Mouse (Mus musculus) CD4-positive naive resting alpha-beta T cell, adult 57 days (primary cell): Measurements from ENCODE around the gene Ube2j2. TPM values are rescaled to one million over a fixed set of nuclear protein-coding genes. Genes with fewer than 3 reads are reported as not detected.

Experiments used
- total RNA-seq: library from RNA; stranded (reverse); gene quantifications from one replicate; pipeline ENCODE4 v1.2.4, GENCODE M21; 2023

Ube2j2 gene
- 130 TPM for total RNA-seq

DNA sequence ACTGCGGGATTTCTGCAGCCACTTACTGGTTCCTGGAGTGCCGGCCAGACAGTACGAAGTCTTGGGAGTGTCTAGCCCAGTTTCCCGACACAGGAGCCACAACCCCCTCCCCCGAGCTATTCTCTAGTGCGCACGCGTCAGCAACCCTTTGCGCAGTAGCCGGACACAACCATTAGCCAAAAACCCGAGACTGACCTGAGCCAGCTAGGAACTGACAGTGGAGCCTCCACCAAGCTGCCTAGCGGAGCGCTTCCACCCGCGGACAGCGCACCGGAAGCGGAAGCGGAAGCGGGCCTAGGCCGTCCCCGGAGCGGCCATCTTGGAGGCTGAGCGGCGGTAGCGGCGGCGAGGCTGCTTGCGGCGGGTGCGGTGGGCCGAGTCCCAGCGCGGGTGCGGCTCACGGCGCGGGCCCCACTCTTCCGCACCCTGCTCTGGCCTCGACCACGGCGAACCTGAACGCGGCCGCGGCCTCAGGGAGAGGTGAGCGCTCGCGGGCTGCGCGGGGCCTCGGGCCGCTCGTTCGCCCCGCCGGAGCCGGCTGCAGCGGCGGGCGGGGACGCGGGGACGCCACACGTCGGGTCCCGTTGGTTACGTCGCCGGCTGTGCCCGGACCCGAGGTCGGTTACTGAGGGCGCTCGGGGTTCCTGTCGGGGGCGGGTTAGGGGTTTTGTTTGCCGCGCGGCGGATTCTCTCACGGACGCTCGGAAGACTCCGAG is at the start of gene Ube2j2:
Gene Ube2j2, plus strand, starts transcription at position 298 of the 716 bp plus-strand sequence.

DNA sequence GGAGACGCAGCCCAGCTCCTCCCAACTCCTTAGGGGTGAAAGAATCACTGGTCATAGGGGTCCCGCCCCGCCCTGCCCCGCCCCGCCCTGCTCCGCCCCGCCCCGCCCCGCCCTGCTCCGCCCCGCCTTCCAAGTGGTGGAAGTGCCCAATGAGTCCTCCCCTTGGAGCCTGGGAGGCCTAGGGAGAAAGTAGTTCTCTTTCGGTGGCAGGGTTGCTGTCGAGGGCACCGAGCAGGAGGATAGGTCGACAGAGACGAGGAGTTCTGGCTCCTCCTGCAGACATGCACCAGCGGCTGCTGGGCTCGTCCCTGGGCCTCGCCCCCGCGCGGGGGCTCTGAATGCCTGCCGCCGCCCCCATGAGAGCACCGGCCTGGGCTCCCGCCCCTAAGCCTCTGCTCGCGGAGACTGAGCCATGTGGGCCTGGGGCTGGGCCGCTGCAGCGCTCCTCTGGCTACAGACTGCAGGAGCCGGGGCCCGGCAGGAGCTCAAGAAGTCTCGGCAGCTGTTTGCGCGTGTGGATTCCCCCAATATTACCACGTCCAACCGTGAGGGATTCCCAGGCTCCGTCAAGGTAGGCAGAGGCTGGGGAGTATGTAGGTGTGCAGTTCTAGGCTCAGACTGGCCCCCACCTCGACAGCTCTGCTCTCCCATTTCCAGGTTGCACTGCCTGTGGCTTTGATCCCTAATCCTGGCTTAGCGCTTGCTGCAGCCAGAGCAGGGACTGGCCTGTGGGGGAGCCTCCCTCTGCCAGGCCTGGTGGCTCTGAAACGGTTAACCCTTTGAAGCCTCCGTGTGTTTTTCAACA is 18.7 kb downstream of the Ube2j2 start, which contains the start of gene C1qtnf12:
Gene C1qtnf12, plus strand, starts transcription at position 152 of the 805 bp plus-strand sequence.

DNA sequence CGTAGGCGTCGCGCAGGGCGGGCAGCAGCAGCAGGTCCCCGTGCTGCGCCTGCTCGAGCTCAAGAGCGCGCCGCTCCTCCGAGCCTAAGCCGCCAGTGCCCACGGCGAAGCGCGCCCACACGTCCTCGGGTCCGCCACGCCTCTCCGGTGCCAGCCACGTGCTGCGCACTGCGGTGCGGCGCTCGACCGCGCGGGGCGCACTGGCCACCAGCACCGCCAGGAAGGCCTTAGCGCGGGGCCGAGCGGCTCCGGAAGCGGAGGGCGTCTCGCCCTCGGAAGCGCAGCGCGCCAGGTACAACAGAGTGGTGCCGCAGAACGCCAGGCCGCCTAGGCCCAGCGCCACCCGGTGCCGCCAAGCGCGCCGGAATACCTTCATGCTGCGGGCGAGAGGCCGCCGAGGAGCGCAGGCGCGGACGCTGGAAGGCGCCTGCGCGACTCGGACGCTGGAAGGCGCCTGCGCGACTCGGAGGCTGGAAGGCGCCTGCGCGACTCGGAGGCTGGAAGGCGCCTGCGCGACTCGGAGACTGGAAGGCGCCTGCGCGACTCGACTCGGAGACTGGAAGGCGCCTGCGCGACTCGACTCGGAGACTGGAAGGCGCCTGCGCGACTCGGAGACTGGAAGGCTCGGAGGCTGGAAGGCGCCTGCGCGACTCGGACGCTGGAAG is 48.7 kb downstream of the Ube2j2 start, which contains the start of the genes B3galt6 and Sdf4:
Gene B3galt6, minus strand, starts transcription at position 409 of the 665 bp plus-strand sequence.
Gene Sdf4, plus strand, starts transcription at position 632 of the 665 bp plus-strand sequence.

Other genes starting within 250 kb of the Ube2j2 start
- gene Fndc10, start 249.5 kb upstream of the Ube2j2 start, total RNA-seq, result 10.1 TPM
- 79.3 TPM for gene Ssu72, start 239.0 kb upstream of the Ube2j2 start, total RNA-seq
- gene Tmem240, start 209.0 kb upstream of the Ube2j2 start, total RNA-seq, result 1.0 TPM
- 54.1 TPM for gene Atad3a, start 182.7 kb upstream of the Ube2j2 start, total RNA-seq
- not detected for gene Vwa1, start 169.1 kb upstream of the Ube2j2 start, total RNA-seq
- gene Tmem88b, start 158.0 kb upstream of the Ube2j2 start, total RNA-seq, result not detected
- not detected for gene Ankrd65, start 153.4 kb upstream of the Ube2j2 start, total RNA-seq
- 39.3 TPM for gene Mrpl20, start 141.0 kb upstream of the Ube2j2 start, total RNA-seq
- gene Ccnl2, start 131.3 kb upstream of the Ube2j2 start, total RNA-seq, result 235 TPM
- 99.7 TPM for gene Aurkaip1, start 112.6 kb upstream of the Ube2j2 start, total RNA-seq
- 8.3 TPM for gene Mxra8, start 104.2 kb upstream of the Ube2j2 start, total RNA-seq
- gene Dvl1, start 96.4 kb upstream of the Ube2j2 start, total RNA-seq, result 78.7 TPM
- gene Tas1r3, start 80.5 kb upstream of the Ube2j2 start, total RNA-seq, result 1.6 TPM
- gene Cptp, start 74.4 kb upstream of the Ube2j2 start, total RNA-seq, result 11.3 TPM
- 68.1 TPM for gene Ints11, start 74.3 kb upstream of the Ube2j2 start, total RNA-seq
- gene Pusl1, start 52.0 kb upstream of the Ube2j2 start, total RNA-seq, result 35.7 TPM
- 61.9 TPM for gene Acap3, start 52.0 kb upstream of the Ube2j2 start, total RNA-seq
- 7.0 TPM for gene C1qtnf12, start 18.5 kb downstream of the Ube2j2 start, total RNA-seq
- gene B3galt6, start 48.8 kb downstream of the Ube2j2 start, total RNA-seq, result 4.0 TPM
- 200 TPM for gene Sdf4, start 49.0 kb downstream of the Ube2j2 start, total RNA-seq
- gene Tnfrsf4, start 70.0 kb downstream of the Ube2j2 start, total RNA-seq, result 24.3 TPM
- gene Tnfrsf18, start 82.3 kb downstream of the Ube2j2 start, total RNA-seq, result 65.3 TPM
- not detected for gene Ttll10, start 115.6 kb downstream of the Ube2j2 start, total RNA-seq
- 48.2 TPM for gene 9430015G10Rik, start 166.2 kb downstream of the Ube2j2 start, total RNA-seq
- gene Rnf223, start 186.7 kb downstream of the Ube2j2 start, total RNA-seq, result 0.83 TPM